Mouse (Mus musculus) liver, embryonic 13.5 days (tissue): ENCODE results near the gene Blvra. TPM values are rescaled to one million over a fixed set of nuclear protein-coding genes. Genes with fewer than 3 reads are reported as not detected.
A peak's percentile ranks its signal among the peaks of the same experiment; 100 is the strongest.
"Not testable (repeated sequence)": the region's sequence is repeated elsewhere in the genome, so short reads cannot be mapped to it uniquely, and the experiment has no call there.

Experiments used
- ATAC-seq: fragments of 200-750 bp; cut with Nextera tagmentation; 2 replicates; pipeline ENCODE4 v1.8.0; 2017; ENCODE audit warnings: low read depth, mild to moderate bottlenecking, moderate number of reproducible peaks, moderate library complexity
- DNase-seq: peaks from one replicate; pipeline ENCODE4 v3.0.0; 2022
- H3K27ac ChIP-seq: fragments of 300-500 bp; sonication (generic); 2 replicates; pipeline ENCODE4 v1.5.1; 2015; ENCODE audit warnings: moderate library complexity, mild to moderate bottlenecking, inconsistent platforms
- H3K27me3 ChIP-seq: fragments of 300-500 bp; sonication (generic); 2 replicates; pipeline ENCODE4 v1.6.1; 2015; ENCODE audit warnings: mild to moderate bottlenecking, inconsistent platforms
- H3K36me3 ChIP-seq: fragments of 300-500 bp; sonication (generic); 2 replicates; pipeline ENCODE4 v1.6.1; 2015; ENCODE audit warnings: mild to moderate bottlenecking, inconsistent platforms
- H3K4me1 ChIP-seq: fragments of 300-500 bp; sonication (generic); replicated peaks from 2 replicates; pipeline ENCODE4 v1.6.1; 2015; ENCODE audit warnings: inconsistent platforms
- H3K4me2 ChIP-seq: fragments of 300-500 bp; sonication (generic); 2 replicates; pipeline ENCODE4 v1.6.1; 2015; ENCODE audit warnings: inconsistent platforms, mild to moderate bottlenecking, moderate library complexity
- H3K4me3 ChIP-seq: fragments of 300-500 bp; sonication (generic); replicated peaks from 2 replicates; pipeline ENCODE4 v1.5.1; 2015; ENCODE audit warnings: mild to moderate bottlenecking, inconsistent platforms
- H3K9ac ChIP-seq: fragments of 300-500 bp; sonication (generic); 2 replicates; pipeline ENCODE4 v1.6.1; 2015; ENCODE audit warnings: mild to moderate bottlenecking, inconsistent platforms
- H3K9me3 ChIP-seq: fragments of 300-500 bp; sonication (generic); replicated peaks from 2 replicates; pipeline ENCODE4 v1.6.1; 2016; ENCODE audit warnings: inconsistent platforms
- WGBS: fragments of 180-500 bp; shearing (Covaris S2); methylation state at CpG from one replicate; pipeline ENCODE4 v1.1.7; 2015; ENCODE audit not compliant: insufficient replicate concordance; 5-methylcytosine and 5-hydroxymethylcytosine counted together
- polyA plus RNA-seq: library from polyadenylated mRNA; unstranded; fragments of >200 nt; fragmentation: Nextera tagmentation; extraction: Ambion mirVana; gene quantifications from 2 replicates; pipeline ENCODE4 v1.2.1, GENCODE M21; 2015

Blvra gene
- polyA plus RNA-seq, 1 experiment from 2014 or later, result 72.2 TPM

GRCm38 (mm10) chr2:127080591-127081218 lies 10.2 kb downstream of the Blvra start:
- H3K4me1 ChIP-seq, result peaks cover 27% of the 10 kb centered on the region
- ATAC-seq, result peak; percentile 95
- H3K4me3 ChIP-seq, result 0 out of 2 replicates have a peak overlapping the region, but pooled peaks have one; percentile 9
- H3K36me3 ChIP-seq, result peaks cover 26% of the 10 kb centered on the region
- peak overlapping the region; percentile 69 for H3K27ac ChIP-seq
- WGBS, result 50% methylated on average over 11 of the region's 11 CpGs
- DNase-seq, result peak; percentile 49
- H3K9ac ChIP-seq, result peak overlapping the region; percentile 51
- H3K4me2 ChIP-seq, result peak overlapping the region; percentile 53
- H3K27me3 ChIP-seq, result no peaks in the 10 kb centered on the region
- H3K9me3 ChIP-seq, result no peaks in the 10 kb centered on the region

- ATAC-seq (no peak), DNase-seq (no peak)
- H3K4me2 ChIP-seq, result no peak overlapping the region
- H3K9ac ChIP-seq, result no peak overlapping the region
- H3K27me3 ChIP-seq, result no peaks in the 10 kb centered on the region
- WGBS, result 51% methylated on average over 5 of the region's 5 CpGs
- H3K4me1 ChIP-seq, result peaks cover 1% of the 10 kb centered on the region
- no peak overlapping the region for H3K4me3 ChIP-seq
- H3K27ac ChIP-seq, result no peak overlapping the region
- H3K36me3 ChIP-seq, result peaks cover 34% of the 10 kb centered on the region
- no peaks in the 10 kb centered on the region for H3K9me3 ChIP-seq
Observed at GRCm38 (mm10) chr2:127086235-127086634, 15.8 kb downstream of the Blvra start.

GRCm38 (mm10) chr2:127090151-127090550 lies 19.7 kb downstream of the Blvra start:
- H3K9me3 ChIP-seq, H3K27ac ChIP-seq, DNase-seq, H3K9ac ChIP-seq, ATAC-seq, H3K4me3 ChIP-seq, H3K27me3 ChIP-seq, H3K4me2 ChIP-seq, H3K4me1 ChIP-seq: not testable (repeated sequence)
- H3K36me3 ChIP-seq, result peaks cover 21% of the 10 kb centered on the region

GRCm38 (mm10) chr2:127092000-127092399 lies 21.5 kb downstream of the Blvra start:
- H3K27me3 ChIP-seq, result no peaks in the 10 kb centered on the region
- H3K9me3 ChIP-seq, result no peaks in the 10 kb centered on the region
- no peak overlapping the region for H3K9ac ChIP-seq
- ATAC-seq (no peak), DNase-seq (no peak)
- H3K36me3 ChIP-seq, result peaks cover 16% of the 10 kb centered on the region
- WGBS, result 75% methylated on average over 8 of the region's 8 CpGs
- H3K4me1 ChIP-seq, result no peaks in the 10 kb centered on the region
- H3K4me3 ChIP-seq, result no peak overlapping the region
- no peak overlapping the region for H3K4me2 ChIP-seq
- H3K27ac ChIP-seq, result no peak overlapping the region

- H3K36me3 ChIP-seq, result peaks cover 99% of the 10 kb centered on the region
- WGBS, result 94% methylated on average over 4 of the region's 4 CpGs
- H3K9ac ChIP-seq, result no peak overlapping the region
- DNase-seq (no peak), ATAC-seq (no peak)
- H3K4me1 ChIP-seq, result no peaks in the 10 kb centered on the region
- H3K4me2 ChIP-seq, result no peak overlapping the region
- no peak overlapping the region for H3K27ac ChIP-seq
- no peak overlapping the region for H3K4me3 ChIP-seq
- no peaks in the 10 kb centered on the region for H3K9me3 ChIP-seq
- no peaks in the 10 kb centered on the region for H3K27me3 ChIP-seq
Observed at GRCm38 (mm10) chr2:127108986-127109385, 38.5 kb downstream of the Blvra start.

GRCm38 (mm10) chr2:127121591-127122235 lies 51.2 kb downstream of the Blvra start:
- Histone ChIP-seq H3K36me3 (peaks cover 99% of the 10 kb centered on the region), H3K27me3 (no peaks in the 10 kb centered on the region), H3K4me1 (no peaks in the 10 kb centered on the region), H3K9ac (no peak overlapping the region), H3K4me3 (no peak overlapping the region), H3K27ac (no peak overlapping the region), H3K9me3 (no peaks in the 10 kb centered on the region), H3K4me2 (no peak overlapping the region)
- DNase-seq, result no peak
- WGBS, result 93% methylated on average over 8 of the region's 8 CpGs
- ATAC-seq, result no peak

- DNase-seq (no peak), ATAC-seq (no peak)
- Histone ChIP-seq H3K36me3 (peaks cover 46% of the 10 kb centered on the region), H3K27me3 (no peaks in the 10 kb centered on the region), H3K4me3 (no peak overlapping the region), H3K4me1 (peaks cover 44% of the 10 kb centered on the region), H3K9ac (no peak overlapping the region), H3K9me3 (no peaks in the 10 kb centered on the region), H3K4me2 (no peak overlapping the region), H3K27ac (peak overlapping the region; percentile 11; the same call in 1 of the 2 replicates)
- WGBS, result 61% methylated on average over 5 of the region's 5 CpGs
Observed at GRCm38 (mm10) chr2:127128926-127129325, 58.5 kb downstream of the Blvra start.

- Histone ChIP-seq H3K9me3 (no peaks in the 10 kb centered on the region), H3K4me2 (peak overlapping the region; percentile 73), H3K27ac (no peak overlapping the region), H3K9ac (peak overlapping the region; percentile 82), H3K27me3 (no peaks in the 10 kb centered on the region), H3K4me1 (peaks cover 55% of the 10 kb centered on the region), H3K4me3 (peak overlapping the region; percentile 73), H3K36me3 (peaks cover 21% of the 10 kb centered on the region)
- ATAC-seq (no peak), DNase-seq (no peak)
- 59% methylated on average over 8 of the region's 8 CpGs for WGBS
Observed at GRCm38 (mm10) chr2:127131353-127131752, 60.9 kb downstream of the Blvra start.

- no peaks in the 10 kb centered on the region for H3K27me3 ChIP-seq
- H3K4me2 ChIP-seq, result peak within 1 kb of the TSS; percentile 73
- H3K4me3 ChIP-seq, result peak within 1 kb of the TSS; percentile 73
- peaks cover 9% of the 10 kb centered on the region for H3K36me3 ChIP-seq
- peak within 1 kb of the TSS; percentile 82 for H3K9ac ChIP-seq
- peak; percentile 93 for DNase-seq
- ATAC-seq, result peak; percentile 94
- no peaks in the 10 kb centered on the region for H3K9me3 ChIP-seq
- 1% methylated on average over 57 of the region's 57 CpGs for WGBS
- H3K4me1 ChIP-seq, result peaks cover 75% of the 10 kb centered on the region
- peak within 1 kb of the TSS; percentile 97 for H3K27ac ChIP-seq
Observed at GRCm38 (mm10) chr2:127133621-127134461, 63.4 kb downstream of the Blvra start, which contains the start of gene Ncaph. Gene Ncaph (minus strand): TSS chr2:127133954.

GRCm38 (mm10) chr2:127135255-127135654 lies 64.8 kb downstream of the Blvra start:
- not testable (repeated sequence) for DNase-seq, ATAC-seq, H3K9me3 ChIP-seq, H3K27ac ChIP-seq, H3K4me2 ChIP-seq, H3K4me3 ChIP-seq, H3K9ac ChIP-seq, H3K27me3 ChIP-seq
- Histone ChIP-seq H3K36me3 (peaks cover 19% of the 10 kb centered on the region), H3K4me1 (peaks cover 70% of the 10 kb centered on the region)
- 26% methylated on average over 3 of the region's 3 CpGs for WGBS

GRCm38 (mm10) chr2:127136979-127137378 lies 66.5 kb downstream of the Blvra start:
- DNase-seq, result no peak
- no peak overlapping the region for H3K4me2 ChIP-seq
- WGBS, result 19% methylated on average over 5 of the region's 5 CpGs

More at GRCm38 (mm10) chr2:127136979-127137378, 66.5 kb downstream of the Blvra start:
- H3K9ac ChIP-seq, result 0 out of 2 replicates have a peak overlapping the region, but pooled peaks have one; percentile 4
- peaks cover 71% of the 10 kb centered on the region for H3K4me1 ChIP-seq
- H3K27ac ChIP-seq, result no peak overlapping the region
- no peaks in the 10 kb centered on the region for H3K27me3 ChIP-seq
- ATAC-seq, result no peak
- H3K9me3 ChIP-seq, result no peaks in the 10 kb centered on the region
- peaks cover 36% of the 10 kb centered on the region for H3K36me3 ChIP-seq
- no peak overlapping the region for H3K4me3 ChIP-seq
